Mouse (Mus musculus) forebrain, embryonic 14.5 days (tissue): ENCODE data around the gene Tram2. TPM values are rescaled to one million over a fixed set of nuclear protein-coding genes. Genes with fewer than 3 reads are reported as not detected.

Experiments
- ATAC-seq: fragments of 200-750 bp; cut with Nextera tagmentation; 2 replicates; pipeline ENCODE4 v1.8.0; 2017; ENCODE audit warnings: mild to moderate bottlenecking, moderate library complexity
- DNase-seq: peaks from one replicate; pipeline ENCODE4 v3.0.0-alpha.2; 2015; ENCODE audit warnings: low spot score
- H3K27ac ChIP-seq: fragments of 300-500 bp; sonication (generic); 2 replicates; pipeline ENCODE4 v1.5.1; 2014; ENCODE audit warnings: low read depth, mild to moderate bottlenecking, control low read depth, low read length, moderate library complexity
- H3K27me3 ChIP-seq: fragments of 300-500 bp; sonication (generic); replicated peaks from 2 replicates; pipeline ENCODE4 v1.6.1; 2014; ENCODE audit warnings: low read length, control low read depth, mixed read lengths; ENCODE audit not compliant: control insufficient read depth, insufficient read depth
- H3K36me3 ChIP-seq: fragments of 300-500 bp; sonication (generic); 2 replicates; pipeline ENCODE4 v1.6.1; 2014; ENCODE audit warnings: low read length, control low read depth; ENCODE audit not compliant: control insufficient read depth, insufficient read depth
- H3K4me1 ChIP-seq: fragments of 300-500 bp; sonication (generic); 2 replicates; pipeline ENCODE4 v1.6.1; 2014; ENCODE audit warnings: antibody characterized with exemption, low read length, control low read depth; ENCODE audit not compliant: control insufficient read depth, insufficient read depth
- H3K4me2 ChIP-seq: fragments of 300-500 bp; sonication (generic); 2 replicates; pipeline ENCODE4 v1.6.1; 2014; ENCODE audit warnings: mild to moderate bottlenecking, control low read depth, low read length
- H3K4me3 ChIP-seq: fragments of 300-500 bp; sonication (generic); 2 replicates; pipeline ENCODE4 v1.5.1; 2014; ENCODE audit warnings: low read depth, low read length, control low read depth
- H3K9ac ChIP-seq: fragments of 300-500 bp; sonication (generic); 2 replicates; pipeline ENCODE4 v1.6.1; 2014; ENCODE audit warnings: mild to moderate bottlenecking, low read length, control low read depth, moderate library complexity
- H3K9me3 ChIP-seq: fragments of 300-500 bp; sonication (generic); replicated peaks from 2 replicates; pipeline ENCODE4 v1.6.1; 2016; ENCODE audit warnings: low read length, control low read depth, mixed read lengths; ENCODE audit not compliant: control insufficient read depth
- WGBS: fragments of 180-500 bp; shearing (Covaris S2); extraction: QIAGEN DNeasy Blood & Tissue Kit; methylation state at CpG from one replicate; pipeline ENCODE4 v1.1.7; 2014; 5-methylcytosine and 5-hydroxymethylcytosine counted together
- polyA plus RNA-seq: library from polyadenylated mRNA; unstranded; fragments of >200 nt; fragmentation: Nextera tagmentation; extraction: Ambion mirVana; gene quantifications from 2 replicates; pipeline ENCODE4 v1.2.1, GENCODE M21; 2014

The Tram2 gene
- polyA plus RNA-seq, 1 experiment from 2014 or later, result 2.3 TPM

DNA sequence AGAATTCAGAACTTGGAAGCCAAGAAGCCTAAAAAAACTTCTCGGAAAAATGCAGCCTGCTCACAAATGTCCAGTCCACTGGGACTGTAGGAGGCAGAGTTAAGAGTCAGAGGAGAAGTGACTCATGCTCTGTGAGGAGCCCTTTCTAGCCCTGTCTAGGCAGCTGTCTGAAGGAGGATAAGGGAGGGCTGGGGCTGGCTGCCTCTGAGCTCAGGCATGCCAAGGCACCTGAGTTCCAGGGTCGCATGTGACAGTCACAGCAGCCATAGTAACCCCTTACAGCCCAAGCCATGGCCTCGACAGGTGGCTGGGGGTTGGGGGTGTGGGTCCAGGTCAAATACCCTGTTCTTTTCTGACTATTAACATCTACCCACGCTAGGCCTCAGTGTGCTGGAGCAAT is 70.1 kb downstream of the Tram2 start:
- Histone ChIP-seq H3K9me3 (no peaks in the 10 kb centered on the region), H3K27ac (no peak overlapping the region), H3K36me3 (no peaks in the 10 kb centered on the region), H3K4me3 (no peak overlapping the region), H3K4me2 (no peak overlapping the region), H3K27me3 (no peaks in the 10 kb centered on the region), H3K9ac (no peak overlapping the region), H3K4me1 (no peaks in the 10 kb centered on the region)
- WGBS, result 78% methylated on average over 4 of the region's 4 CpGs
- DNase-seq, result no peak
- ATAC-seq, result no peak

DNA sequence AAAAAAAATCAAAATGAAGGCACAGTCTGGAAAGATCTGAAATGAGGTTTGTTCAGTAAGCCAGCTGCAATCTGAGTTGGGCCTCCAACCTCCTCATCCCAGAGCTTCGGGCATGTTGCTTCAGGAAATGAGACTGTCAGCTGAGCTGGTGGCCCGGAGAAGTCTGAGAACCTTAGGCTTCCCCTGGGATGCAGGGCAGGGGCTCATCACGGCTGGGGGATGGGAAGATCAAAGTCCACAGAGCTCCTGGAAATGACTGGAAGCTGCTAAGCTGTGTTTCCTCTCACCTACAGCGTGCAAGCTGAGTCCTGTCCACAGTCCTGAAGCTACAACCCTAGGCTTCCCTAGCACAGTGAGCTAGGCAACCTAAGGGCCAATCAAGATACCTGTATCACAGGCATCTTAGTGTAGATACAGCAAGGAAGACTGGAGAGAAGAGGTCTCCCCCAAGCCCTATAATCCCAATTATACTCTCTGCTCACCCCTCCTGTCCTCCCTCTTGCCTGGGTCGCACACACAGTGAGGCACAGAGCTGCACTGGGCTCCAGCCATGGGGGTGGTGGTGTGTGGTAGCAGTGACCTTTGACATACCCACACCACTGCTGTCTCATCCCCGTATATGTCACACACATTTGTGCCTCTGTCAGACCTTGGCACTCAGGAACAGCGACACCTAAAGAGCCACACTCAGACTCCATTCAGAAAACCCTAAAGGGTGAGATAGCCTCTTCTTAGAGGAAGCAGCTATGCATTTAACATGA is 70.9 kb downstream of the Tram2 start:
- Histone ChIP-seq H3K4me3 (no peak overlapping the region), H3K9me3 (no peaks in the 10 kb centered on the region), H3K4me2 (no peak overlapping the region), H3K36me3 (no peaks in the 10 kb centered on the region), H3K27me3 (no peaks in the 10 kb centered on the region), H3K9ac (no peak overlapping the region), H3K4me1 (no peaks in the 10 kb centered on the region), H3K27ac (no peak overlapping the region)
- no peak for DNase-seq
- no peak for ATAC-seq
- WGBS, result 80% methylated on average over 7 of the region's 7 CpGs

DNA sequence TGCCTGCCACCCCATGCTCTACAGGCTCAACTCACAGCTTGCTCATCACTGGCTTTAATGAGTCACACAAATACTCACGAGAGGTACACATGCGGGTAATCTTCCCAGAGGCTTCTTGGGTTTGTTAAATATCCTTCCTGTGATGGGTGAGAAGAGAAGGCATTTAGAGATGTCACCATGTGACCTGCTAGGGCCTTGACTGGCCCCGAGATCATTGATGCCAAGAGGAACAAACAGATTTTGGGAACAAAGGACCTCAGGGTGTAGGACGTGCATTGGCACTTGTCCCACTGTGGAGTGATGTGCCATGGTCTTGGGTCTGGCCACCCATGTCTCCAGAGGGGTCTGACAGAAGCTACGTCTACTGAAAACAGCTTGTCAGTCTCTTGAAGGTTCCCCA is 72.3 kb downstream of the Tram2 start:
- no peak overlapping the region for H3K4me2 ChIP-seq
- no peaks in the 10 kb centered on the region for H3K4me1 ChIP-seq
- no peak overlapping the region for H3K27ac ChIP-seq
- ATAC-seq (no peak), DNase-seq (no peak)
- WGBS, result 90% methylated on average over 5 of the region's 5 CpGs
- no peak overlapping the region for H3K9ac ChIP-seq
- no peaks in the 10 kb centered on the region for H3K27me3 ChIP-seq
- H3K9me3 ChIP-seq, result no peaks in the 10 kb centered on the region
- H3K36me3 ChIP-seq, result no peaks in the 10 kb centered on the region
- H3K4me3 ChIP-seq, result no peak overlapping the region

DNA sequence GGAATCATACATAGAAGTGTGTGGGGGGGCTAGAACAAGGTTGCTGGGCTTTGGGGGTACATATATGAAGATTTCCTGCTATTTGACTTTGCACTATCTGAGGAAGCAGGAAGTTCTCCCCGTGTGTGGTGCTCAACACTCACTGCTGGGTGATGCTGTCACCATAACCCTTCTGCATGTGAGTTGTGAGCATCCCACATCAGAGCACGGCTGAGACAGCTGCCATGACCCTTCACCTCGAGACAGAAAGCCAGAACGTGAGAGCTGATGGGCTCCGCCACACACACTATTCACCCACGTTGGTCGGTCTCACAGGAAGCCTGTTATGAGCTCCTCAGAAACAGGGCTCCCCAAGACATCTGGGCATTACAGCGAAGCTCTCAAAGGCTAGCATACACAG is 74.4 kb downstream of the Tram2 start:
- ATAC-seq (no peak), DNase-seq (no peak)
- H3K4me1 ChIP-seq, result no peaks in the 10 kb centered on the region
- H3K36me3 ChIP-seq, result no peaks in the 10 kb centered on the region
- H3K27ac ChIP-seq, result no peak overlapping the region
- H3K9ac ChIP-seq, result no peak overlapping the region
- no peak overlapping the region for H3K4me3 ChIP-seq
- no peaks in the 10 kb centered on the region for H3K27me3 ChIP-seq
- no peaks in the 10 kb centered on the region for H3K9me3 ChIP-seq
- no peak overlapping the region for H3K4me2 ChIP-seq
- WGBS, result 91% methylated on average over 8 of the region's 8 CpGs

DNA sequence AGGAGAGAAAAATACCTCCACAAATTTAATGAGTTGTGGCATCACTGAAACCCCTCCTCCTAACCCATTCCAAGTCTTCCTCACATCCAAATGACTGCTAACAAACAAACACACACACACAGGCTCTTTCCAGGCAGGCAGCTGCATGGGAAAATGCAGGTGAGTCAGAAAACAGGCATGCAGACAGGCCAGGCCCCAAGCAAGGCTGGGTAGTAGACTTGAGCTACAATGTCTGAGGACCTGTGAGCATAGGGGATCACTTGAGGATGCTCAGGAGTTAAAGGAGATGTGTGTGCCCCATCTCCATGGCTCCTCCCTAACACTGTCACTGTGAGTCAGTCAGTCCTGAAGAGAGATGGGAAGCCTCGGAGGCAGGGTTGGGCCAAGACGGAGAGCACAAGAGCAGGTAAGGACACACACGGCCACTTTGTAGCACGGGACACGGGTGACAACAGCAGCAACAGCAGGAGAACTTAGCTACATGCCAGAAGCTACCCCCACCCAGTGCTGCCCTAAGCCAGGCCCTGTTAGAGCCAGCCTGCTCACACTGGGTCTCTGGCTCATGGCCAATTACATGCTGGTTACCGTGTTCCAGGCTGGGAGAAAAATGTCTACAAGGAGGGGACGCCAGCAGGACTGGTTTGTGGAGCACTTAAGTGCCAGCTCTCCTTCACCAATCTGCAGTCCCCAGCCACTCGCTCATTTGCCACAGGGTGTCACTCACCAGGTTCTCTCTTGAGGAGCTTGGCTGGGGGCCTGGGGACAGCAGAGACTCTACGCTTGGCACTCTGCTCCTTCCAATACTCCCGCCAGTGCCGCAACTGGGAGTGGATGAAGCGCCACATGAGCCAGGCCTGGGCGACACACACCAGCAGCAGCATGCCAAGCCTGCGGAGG is 76.5 kb downstream of the Tram2 start:
- H3K27ac ChIP-seq, result no peak overlapping the region
- no peak overlapping the region for H3K4me2 ChIP-seq
- no peaks in the 10 kb centered on the region for H3K36me3 ChIP-seq
- no peak overlapping the region for H3K4me3 ChIP-seq
- DNase-seq (peak; percentile 36), ATAC-seq (peak; percentile 52; the same call in 1 of the 2 replicates)
- 70% methylated on average over 14 of the region's 14 CpGs for WGBS
- H3K27me3 ChIP-seq, result no peaks in the 10 kb centered on the region
- H3K9ac ChIP-seq, result no peak overlapping the region
- H3K4me1 ChIP-seq, result no peaks in the 10 kb centered on the region
- H3K9me3 ChIP-seq, result no peaks in the 10 kb centered on the region

DNA sequence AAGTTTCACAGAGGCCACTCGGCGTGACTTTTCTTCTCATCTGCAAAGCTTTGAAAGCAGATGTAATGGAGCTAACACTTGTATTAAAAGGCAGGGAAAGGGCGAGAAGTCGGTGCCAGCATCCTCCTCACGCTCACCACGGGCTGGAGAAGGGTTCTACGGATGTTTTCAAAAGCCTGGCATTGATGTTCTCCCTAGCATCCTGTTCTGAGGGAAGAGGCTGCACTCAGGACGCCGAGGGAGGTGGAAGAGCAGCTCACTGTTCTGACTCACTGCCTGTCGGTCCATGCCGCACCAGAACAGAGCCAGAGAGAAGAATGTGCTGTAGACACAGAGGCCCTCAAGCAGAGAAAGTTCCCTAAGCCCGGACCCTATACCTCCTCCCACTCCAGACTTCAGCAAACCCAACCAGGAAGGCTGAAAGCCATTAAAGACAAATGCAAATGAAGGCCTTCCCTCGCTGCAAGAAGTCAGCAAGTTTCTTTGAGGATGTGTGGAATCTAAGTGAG is 81.1 kb downstream of the Tram2 start:
- H3K4me1 ChIP-seq, result 0 out of 2 replicates have a peak, but pooled peaks cover 3% of the 10 kb centered on the region
- no peak for DNase-seq
- no peak overlapping the region for H3K27ac ChIP-seq

DNA sequence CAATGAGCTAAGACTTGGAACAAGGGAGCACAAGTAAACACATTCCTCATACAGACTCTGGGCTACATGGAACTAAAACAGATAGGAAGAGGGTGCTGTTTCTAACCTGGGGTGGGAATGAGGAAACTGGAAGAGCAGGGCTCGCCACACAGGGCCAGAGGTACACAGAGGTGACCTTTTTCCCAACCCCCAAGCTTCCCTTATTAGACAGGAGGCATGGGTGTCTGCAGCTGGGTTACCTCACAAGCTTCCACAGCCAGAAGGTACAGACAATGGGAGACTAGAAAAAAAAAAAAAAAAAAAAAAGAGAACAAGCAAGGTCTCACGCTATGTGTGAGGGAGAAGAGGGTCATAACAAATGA is 81.7 kb downstream of the Tram2 start:
- H3K27ac ChIP-seq, result no peak overlapping the region
- H3K9me3 ChIP-seq, result no peaks in the 10 kb centered on the region
- 0 out of 2 replicates have a peak, but pooled peaks cover 3% of the 10 kb centered on the region for H3K4me1 ChIP-seq
- 78% methylated on average over 2 of the region's 2 CpGs for WGBS
- DNase-seq, result no peak
- no peaks in the 10 kb centered on the region for H3K36me3 ChIP-seq
- ATAC-seq, result no peak
- no peak overlapping the region for H3K9ac ChIP-seq
- no peaks in the 10 kb centered on the region for H3K27me3 ChIP-seq
- H3K4me3 ChIP-seq, result no peak overlapping the region
- no peak overlapping the region for H3K4me2 ChIP-seq

More for the DNA sequence above, 81.1 kb downstream of the Tram2 start:
- H3K9ac ChIP-seq, result no peak overlapping the region
- H3K4me3 ChIP-seq, result no peak overlapping the region
- no peak overlapping the region for H3K4me2 ChIP-seq
- H3K27me3 ChIP-seq, result no peaks in the 10 kb centered on the region
- WGBS, result 57% methylated on average over 13 of the region's 13 CpGs
- no peak for ATAC-seq
- no peaks in the 10 kb centered on the region for H3K9me3 ChIP-seq
- no peaks in the 10 kb centered on the region for H3K36me3 ChIP-seq

DNA sequence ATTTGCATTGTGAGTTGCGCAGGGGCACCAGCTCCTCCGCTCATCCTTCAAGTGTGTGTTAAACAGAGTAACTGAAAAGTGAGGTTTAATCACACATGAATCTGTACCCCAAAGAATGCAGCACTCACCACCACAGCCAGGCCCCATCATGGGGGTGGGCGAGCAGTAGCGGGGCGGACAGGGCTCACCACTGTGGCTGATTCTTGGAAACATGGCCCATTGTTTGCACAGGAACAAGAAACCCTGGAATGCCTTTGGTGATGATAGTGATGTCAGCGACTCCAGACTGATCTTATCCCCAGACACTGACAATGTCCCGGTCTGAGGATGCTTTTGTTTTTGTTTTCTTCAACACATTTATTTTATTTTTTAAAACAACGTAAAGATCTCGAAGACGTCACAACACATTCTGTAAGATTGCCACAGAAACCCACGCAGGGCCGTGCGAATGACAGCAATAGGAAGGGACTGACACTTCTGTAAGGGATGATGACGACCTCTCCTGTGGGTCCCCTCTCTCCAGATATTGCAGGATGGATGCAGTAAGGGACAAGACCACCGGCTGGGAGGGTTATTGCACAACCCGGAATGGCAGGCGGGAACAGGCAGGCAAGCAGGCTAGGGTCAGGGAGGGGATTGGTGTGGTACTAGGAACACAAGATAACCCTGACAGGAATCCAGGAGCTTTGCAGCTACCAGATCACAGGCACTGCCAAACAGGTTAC is 82.3 kb downstream of the Tram2 start:
- H3K27ac ChIP-seq, result no peak overlapping the region
- H3K4me3 ChIP-seq, result no peak overlapping the region
- H3K27me3 ChIP-seq, result no peaks in the 10 kb centered on the region
- H3K36me3 ChIP-seq, result no peaks in the 10 kb centered on the region
- no peaks in the 10 kb centered on the region for H3K9me3 ChIP-seq
- no peak overlapping the region for H3K4me2 ChIP-seq
- no peak overlapping the region for H3K9ac ChIP-seq
- WGBS, result 73% methylated on average over 17 of the region's 17 CpGs
- ATAC-seq (no peak), DNase-seq (no peak)
- H3K4me1 ChIP-seq, result 0 out of 2 replicates have a peak, but pooled peaks cover 3% of the 10 kb centered on the region
